Mouse (Mus musculus) thymus, adult 2 months (tissue): Measurements from ENCODE around the gene Tdgf1.

ENCODE experiments used
- CTCF ChIP-seq: fragments of 200-500 bp; IDR thresholded peaks from 2 replicates; pipeline ENCODE4 v1.5.1; 2012; ENCODE audit warnings: mild to moderate bottlenecking, control low read depth, low read length, moderate library complexity, borderline replicate concordance; ENCODE audit not compliant: control insufficient read depth, poor library complexity, insufficient read depth; ENCODE audit errors: extremely low read depth
- POLR2A ChIP-seq: fragments of 200-500 bp; IDR thresholded peaks from 2 replicates; pipeline ENCODE4 v1.6.1; 2012; ENCODE audit warnings: mild to moderate bottlenecking, low read length, control low read depth, moderate library complexity; ENCODE audit not compliant: control insufficient read depth, poor library complexity, insufficient read depth; ENCODE audit errors: extremely low read depth

GRCm38 (mm10) chr9:110961386-110961785, 15.4 kb upstream of the Tdgf1 start:
- TF ChIP-seq CTCF (no peak), POLR2A (no peak)
